Mouse (Mus musculus): ENCODE measurements at regions not wholly inside any gene's neighbourhood (a gene's known extent, or its start where the extent isn't known, plus 50 kb on each side); places are given as distances from the start of the nearest gene placed in this dataset.

- TF ChIP-seq CTCF (IDR thresholded peaks at IDR 0.05; ENCODE audit: borderline replicate concordance, extremely low read depth, insufficient read depth, insufficient read length) (no peak), POLR2A (IDR thresholded peaks at IDR 0.05; ENCODE audit: borderline replicate concordance, extremely low read depth, insufficient read depth, insufficient read length, poor library complexity, severe bottlenecking) (no peak)
Observed at GRCm38 (mm10) chr12:16092643-16093042, 275.9 kb upstream of the Trib2 start.

Measured in brain, embryonic 14.5 days (tissue).